Mouse (Mus musculus): ENCODE measurements around the gene 9530068E07Rik. TPM values are rescaled to one million over a fixed set of nuclear protein-coding genes. Genes with fewer than 3 reads are reported as not detected.
"Not testable (repeated sequence)": the region's sequence is repeated elsewhere in the genome, so short reads cannot be mapped to it uniquely, and the experiment has no call there.

The 9530068E07Rik gene
- total and polyA plus RNA-seq, 3 experiments: 71.1 to 96.3 (median 73.9) TPM

DNA sequence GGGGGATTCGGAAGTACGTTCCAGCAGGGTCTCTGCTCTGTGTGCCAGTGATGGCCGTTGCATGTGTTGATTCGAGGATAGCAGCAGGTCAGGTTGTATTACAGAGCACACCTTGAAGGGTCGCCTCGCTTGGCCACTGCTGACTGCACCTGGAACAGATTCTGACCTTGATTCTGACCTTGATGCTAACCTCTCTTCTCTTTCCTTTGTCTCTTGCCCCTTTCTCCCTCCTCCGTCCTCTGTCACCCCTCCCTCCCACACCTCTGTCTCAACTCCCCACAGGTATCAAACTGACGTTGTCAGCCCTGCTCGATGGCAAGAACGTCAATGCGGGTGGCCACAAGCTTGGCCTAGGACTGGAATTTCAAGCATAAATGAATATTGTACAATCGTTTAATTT is 8.1 kb upstream of the 9530068E07Rik start:
- intact Hi-C loops (cut with DNase I): no loop called here
- no peak overlapping the region for H3K27ac ChIP-seq
- DNase-seq: no peak
- no peaks in the 10 kb centered on the region for H3K27me3 ChIP-seq (ENCODE audit: control insufficient read depth, insufficient read depth, low read length)
- no peak overlapping the region for H3K4me3 ChIP-seq
- WGBS: 87% methylated on average over 12 of the region's 12 CpGs
- no peak overlapping the region; the same call in 1 of the 2 replicates for H3K9ac ChIP-seq (ENCODE audit: low read depth, low read length)
- H3K36me3 ChIP-seq (ENCODE audit: control insufficient read depth, insufficient read depth, low read length): peaks cover 8% of the 10 kb centered on the region
- H3K79me2 ChIP-seq (replicated peaks; ENCODE audit: control insufficient read depth, insufficient read depth, low read length): no peaks in the 10 kb centered on the region
- no peaks in the 10 kb centered on the region for H3K4me1 ChIP-seq (ENCODE audit: control insufficient read depth, insufficient read depth, low read length)
- TF ChIP-seq CTCF (IDR thresholded peaks at IDR 0.05): no peak
- TF ChIP-seq EP300 (IDR thresholded peaks at IDR 0.05; ENCODE audit: insufficient read depth, low read depth, low read length): no peak
- TF ChIP-seq POLR2A (IDR thresholded peaks at IDR 0.05; ENCODE audit: insufficient read depth, low read depth, low read length): no peak

DNA sequence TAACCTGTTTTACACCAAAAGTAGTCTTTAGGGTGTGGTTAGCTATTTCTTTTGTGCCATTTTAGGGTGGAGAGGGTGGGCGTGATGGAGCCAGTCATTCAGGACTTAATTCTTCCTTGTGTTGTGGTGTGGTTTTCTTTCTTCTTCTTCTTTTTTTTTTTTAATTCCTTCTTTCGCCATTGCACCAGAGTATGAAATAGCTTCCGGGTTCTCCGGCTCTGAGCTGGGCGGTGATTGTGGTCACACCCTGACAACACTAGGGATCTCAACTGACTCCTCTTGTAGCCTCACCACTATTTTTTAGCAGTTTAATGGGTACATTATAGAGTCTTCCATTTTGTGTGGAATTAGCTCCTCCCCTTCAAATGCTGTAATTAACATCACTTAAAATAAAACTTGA is 7.2 kb upstream of the 9530068E07Rik start:
- DNase-seq; H3K79me2 ChIP-seq (replicated peaks; ENCODE audit: control insufficient read depth, insufficient read depth, low read length); H3K4me1 ChIP-seq (ENCODE audit: control insufficient read depth, insufficient read depth, low read length); H3K4me3 ChIP-seq; H3K27me3 ChIP-seq (ENCODE audit: control insufficient read depth, insufficient read depth, low read length); H3K36me3 ChIP-seq (ENCODE audit: control insufficient read depth, insufficient read depth, low read length); intact Hi-C loops (cut with DNase I); H3K27ac ChIP-seq; H3K9ac ChIP-seq (ENCODE audit: low read depth, low read length): not testable (repeated sequence)
- 93% methylated on average over 5 of the region's 5 CpGs for WGBS

DNA sequence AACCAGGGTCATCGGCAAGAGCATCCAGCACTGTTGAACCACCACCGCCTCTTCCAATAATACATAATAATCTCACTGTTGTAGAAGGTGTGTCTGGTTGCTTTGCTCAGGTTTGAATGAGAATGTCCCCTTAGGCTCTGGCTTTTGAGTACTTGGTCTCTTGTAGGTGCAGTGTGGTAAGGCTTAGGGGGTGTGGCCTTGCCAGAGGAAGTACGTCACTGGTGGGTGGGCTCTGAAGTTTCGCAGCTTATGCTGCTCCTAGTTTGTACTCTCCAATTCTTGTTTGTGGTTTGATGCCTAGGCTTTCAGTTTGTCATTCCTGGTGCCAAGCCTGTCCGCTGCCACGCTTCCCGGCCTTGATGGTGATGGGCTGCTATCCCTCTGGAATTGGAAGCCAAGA is 6.3 kb upstream of the 9530068E07Rik start:
- H3K36me3 ChIP-seq (ENCODE audit: control insufficient read depth, insufficient read depth, low read length): peaks cover 8% of the 10 kb centered on the region
- WGBS: 92% methylated on average over 7 of the region's 7 CpGs
- H3K9ac ChIP-seq (ENCODE audit: low read depth, low read length): no peak overlapping the region
- H3K4me1 ChIP-seq (ENCODE audit: control insufficient read depth, insufficient read depth, low read length): no peaks in the 10 kb centered on the region
- no peak overlapping the region for H3K27ac ChIP-seq
- DNase-seq: no peak
- intact Hi-C loops (cut with DNase I): no loop called here
- TF ChIP-seq EP300 (IDR thresholded peaks at IDR 0.05; ENCODE audit: insufficient read depth, low read depth, low read length): no peak
- TF ChIP-seq CTCF (IDR thresholded peaks at IDR 0.05): no peak
- no peak for TF ChIP-seq POLR2A (IDR thresholded peaks at IDR 0.05; ENCODE audit: insufficient read depth, low read depth, low read length)
- no peaks in the 10 kb centered on the region for H3K79me2 ChIP-seq (replicated peaks; ENCODE audit: control insufficient read depth, insufficient read depth, low read length)
- no peak overlapping the region for H3K4me3 ChIP-seq
- H3K27me3 ChIP-seq (ENCODE audit: control insufficient read depth, insufficient read depth, low read length): no peaks in the 10 kb centered on the region

DNA sequence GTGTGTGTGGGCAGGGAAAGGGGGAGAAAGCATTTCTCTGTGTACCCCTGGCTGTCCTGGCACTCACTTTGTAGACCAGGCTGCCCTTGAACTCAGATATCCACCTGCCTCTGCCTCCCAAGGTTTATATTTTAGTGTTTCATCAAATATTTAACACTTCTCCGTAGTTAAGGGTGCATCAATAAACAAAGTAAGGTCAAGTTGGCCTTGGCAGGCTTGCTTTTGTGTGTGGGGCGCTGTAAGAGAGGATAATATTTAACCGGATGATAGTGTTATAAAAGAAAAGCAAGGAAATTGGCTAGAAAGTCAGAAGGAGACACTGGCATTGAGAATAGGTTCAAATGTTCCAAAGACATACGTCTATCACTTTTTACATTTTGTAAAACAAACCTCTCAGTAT is 1.7 kb upstream of the 9530068E07Rik start:
- Histone ChIP-seq H3K9ac (ENCODE audit: low read depth, low read length) (no peak overlapping the region), H3K4me1 (ENCODE audit: control insufficient read depth, insufficient read depth, low read length) (peaks cover 3% of the 10 kb centered on the region), H3K27ac (no peak overlapping the region), H3K36me3 (ENCODE audit: control insufficient read depth, insufficient read depth, low read length) (no peaks in the 10 kb centered on the region), H3K27me3 (ENCODE audit: control insufficient read depth, insufficient read depth, low read length) (no peaks in the 10 kb centered on the region), H3K4me3 (no peak overlapping the region), H3K79me2 (replicated peaks; ENCODE audit: control insufficient read depth, insufficient read depth, low read length) (peaks cover 5% of the 10 kb centered on the region)
- DNase-seq: no peak
- intact Hi-C loops (cut with DNase I): no loop called here
- 82% methylated on average over 4 of the region's 4 CpGs for WGBS
- no peak for TF ChIP-seq POLR2A (IDR thresholded peaks at IDR 0.05; ENCODE audit: insufficient read depth, low read depth, low read length)
- TF ChIP-seq EP300 (IDR thresholded peaks at IDR 0.05; ENCODE audit: insufficient read depth, low read depth, low read length): no peak
- TF ChIP-seq CTCF (IDR thresholded peaks at IDR 0.05): no peak

DNA sequence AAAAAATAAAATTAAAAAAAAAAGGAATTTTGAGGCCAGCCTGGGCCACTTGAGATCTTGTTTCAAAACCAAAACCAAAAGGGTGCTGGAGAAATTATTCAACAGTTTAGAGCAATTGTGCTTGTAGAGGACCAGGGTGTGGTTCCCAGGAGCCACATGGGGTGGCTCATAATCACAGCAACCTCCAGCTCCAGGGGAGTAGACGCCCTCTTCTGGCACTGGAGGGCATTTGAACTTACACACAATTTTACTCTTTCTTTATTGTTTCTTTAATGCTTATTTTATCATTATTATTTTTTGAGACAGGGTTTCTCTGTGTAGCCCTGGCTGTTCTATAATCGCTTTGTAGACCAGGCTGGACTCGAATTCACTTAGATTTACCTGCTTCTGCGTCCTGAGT is 885 bp upstream of the 9530068E07Rik start:
- H3K27ac ChIP-seq: no peak overlapping the region
- H3K4me1 ChIP-seq (ENCODE audit: control insufficient read depth, insufficient read depth, low read length): peaks cover 3% of the 10 kb centered on the region
- no peaks in the 10 kb centered on the region for H3K36me3 ChIP-seq (ENCODE audit: control insufficient read depth, insufficient read depth, low read length)
- H3K27me3 ChIP-seq (ENCODE audit: control insufficient read depth, insufficient read depth, low read length): no peaks in the 10 kb centered on the region
- no peak for DNase-seq
- intact Hi-C loops (cut with DNase I): no loop called here
- no peak overlapping the region for H3K9ac ChIP-seq (ENCODE audit: low read depth, low read length)
- TF ChIP-seq CTCF (IDR thresholded peaks at IDR 0.05): peak; percentile 17; the same call in 1 of the 2 replicates
- TF ChIP-seq EP300 (IDR thresholded peaks at IDR 0.05; ENCODE audit: insufficient read depth, low read depth, low read length): no peak
- H3K79me2 ChIP-seq (replicated peaks; ENCODE audit: control insufficient read depth, insufficient read depth, low read length): peaks cover 6% of the 10 kb centered on the region
- WGBS: 35% methylated on average over 4 of the region's 4 CpGs
- no peak overlapping the region for H3K4me3 ChIP-seq

DNA sequence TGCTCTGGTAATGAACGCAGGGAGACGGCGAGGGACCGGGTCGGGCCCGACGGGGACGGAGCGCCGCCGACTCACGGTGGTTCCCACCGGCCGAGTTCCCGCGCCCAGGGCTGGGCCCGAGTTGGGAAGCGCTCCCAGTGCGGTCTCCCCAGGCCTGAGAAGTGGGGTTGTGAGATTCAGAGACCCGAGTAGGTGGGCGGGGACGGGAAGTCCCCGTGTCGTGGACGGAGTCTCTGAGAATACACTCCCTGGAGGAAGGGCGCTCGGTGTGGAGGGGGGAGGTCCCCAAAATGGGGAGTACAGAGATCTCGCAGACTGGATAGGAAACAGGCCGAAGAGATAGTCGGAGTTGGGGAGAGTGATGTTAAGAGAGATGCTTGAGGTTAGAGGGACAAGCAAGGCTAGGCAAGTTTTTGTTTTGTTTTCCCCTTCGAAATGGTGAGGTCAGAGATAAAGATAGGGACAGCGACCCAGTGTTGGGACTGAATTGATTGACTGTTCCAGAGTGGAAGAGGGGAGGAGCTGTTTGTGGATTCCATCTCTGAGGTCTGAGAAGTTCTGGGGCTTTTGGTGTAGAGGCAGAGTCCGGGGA is 465 bp downstream of the 9530068E07Rik start:
- intact Hi-C loops (cut with DNase I): no loop called here
- Histone ChIP-seq H3K4me1 (ENCODE audit: control insufficient read depth, insufficient read depth, low read length) (peaks cover 3% of the 10 kb centered on the region), H3K9ac (ENCODE audit: low read depth, low read length) (peak overlapping the region; percentile 89), H3K36me3 (ENCODE audit: control insufficient read depth, insufficient read depth, low read length) (no peaks in the 10 kb centered on the region), H3K27ac (peak overlapping the region; percentile 94), H3K4me3 (peak overlapping the region; percentile 92), H3K27me3 (ENCODE audit: control insufficient read depth, insufficient read depth, low read length) (no peaks in the 10 kb centered on the region), H3K79me2 (replicated peaks; ENCODE audit: control insufficient read depth, insufficient read depth, low read length) (peaks cover 6% of the 10 kb centered on the region)
- no peak for TF ChIP-seq POLR2A (IDR thresholded peaks at IDR 0.05; ENCODE audit: insufficient read depth, low read depth, low read length)
- TF ChIP-seq EP300 (IDR thresholded peaks at IDR 0.05; ENCODE audit: insufficient read depth, low read depth, low read length): no peak
- TF ChIP-seq CTCF (IDR thresholded peaks at IDR 0.05): no peak
- WGBS: under 1% methylated on average over 33 of the region's 33 CpGs
- DNase-seq: no peak
